Mouse (Mus musculus) cerebellum, adult 2 months (tissue): ENCODE measurements at regions not wholly inside any gene's neighbourhood (a gene's known extent, or its start where the extent isn't known, plus 50 kb on each side); places are given as distances from the start of the nearest gene placed in this dataset.

Experiments
- DNase-seq, 2 experiments: peaks; one replicate each; pipeline ENCODE4 v3.0.0; 2021
- H3K27ac ChIP-seq: fragments of 200-500 bp; 2 replicates; pipeline ENCODE4 v1.5.1; 2012; ENCODE audit warnings: low read length, control low read depth, inconsistent platforms; ENCODE audit not compliant: insufficient read depth
- H3K27me3 ChIP-seq: fragments of 200-500 bp; 2 replicates; pipeline ENCODE4 v1.6.1; 2012; ENCODE audit warnings: inconsistent platforms, mild to moderate bottlenecking, low read length, moderate library complexity; ENCODE audit not compliant: control insufficient read depth, insufficient read depth
- H3K4me1 ChIP-seq: fragments of 200-500 bp; 2 replicates; pipeline ENCODE4 v1.6.1; 2011; ENCODE audit warnings: low read length; ENCODE audit not compliant: control insufficient read depth, insufficient read depth
- H3K4me3 ChIP-seq: fragments of 200-500 bp; replicated peaks from 2 replicates; pipeline ENCODE3; 2011; ENCODE audit warnings: mild to moderate bottlenecking, low read depth, low read length, control low read depth; ENCODE audit not compliant: insufficient read depth
- CTCF ChIP-seq: fragments of 200-500 bp; IDR thresholded peaks from 2 replicates; pipeline ENCODE4 v1.5.1; 2011; ENCODE audit warnings: low read depth, mild to moderate bottlenecking, control low read depth, low read length, moderate library complexity, borderline replicate concordance; ENCODE audit not compliant: insufficient read depth
- POLR2A ChIP-seq: fragments of 200-500 bp; IDR thresholded peaks from 2 replicates; pipeline ENCODE4 v1.6.1; 2011; ENCODE audit warnings: low read length, control low read depth, borderline replicate concordance; ENCODE audit not compliant: insufficient read depth
- WGBS: fragments of 180-500 bp; shearing (Covaris S2); methylation state at CpG from one replicate; pipeline ENCODE4 v1.1.7; 2018; 5-methylcytosine and 5-hydroxymethylcytosine counted together

DNA sequence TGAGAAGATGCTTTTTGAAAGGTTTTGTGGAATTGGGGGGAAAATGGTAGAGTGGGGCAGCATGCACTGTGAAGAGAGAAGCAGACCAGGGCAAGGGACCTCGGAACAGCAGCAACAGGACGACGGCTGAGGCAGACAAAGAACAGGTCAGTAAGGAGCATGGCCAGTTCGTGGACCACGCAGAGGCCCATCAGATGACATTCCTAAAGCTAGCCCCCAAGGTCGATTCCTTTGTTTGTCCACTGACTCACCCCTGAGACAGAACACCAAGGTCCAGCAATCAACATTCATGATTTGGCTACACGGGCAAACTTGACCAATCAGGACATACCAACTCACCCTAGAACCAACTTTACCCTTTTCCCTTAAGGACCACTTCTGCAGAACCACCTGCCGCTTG, 160.0 kb downstream of the Fam76b start:
- 90% methylated on average over 8 of the region's 8 CpGs for WGBS

GRCm38 (mm10) chr9:13988901-13989300, 161.4 kb downstream of the Fam76b start:
- Histone ChIP-seq H3K4me3 (no peak overlapping the region), H3K4me1 (no peaks in the 10 kb centered on the region), H3K27ac (no peak overlapping the region), H3K27me3 (no peaks in the 10 kb centered on the region; the same call in 1 of the 2 replicates)
- no peak for TF ChIP-seq CTCF
- TF ChIP-seq POLR2A = no peak
- 47% methylated on average over 4 of the region's 4 CpGs for WGBS
- no peak for DNase-seq

More for the DNA sequence above, 160.0 kb downstream of the Fam76b start:
- H3K4me1 ChIP-seq = no peaks in the 10 kb centered on the region
- H3K4me3 ChIP-seq = no peak overlapping the region
- DNase-seq = no peak
- H3K27ac ChIP-seq = no peak overlapping the region
- H3K27me3 ChIP-seq = no peaks in the 10 kb centered on the region; the same call in 1 of the 2 replicates
- TF ChIP-seq POLR2A (no peak), CTCF (no peak)

- no peak for TF ChIP-seq POLR2A
- no peak for TF ChIP-seq CTCF
- H3K27ac ChIP-seq = no peak overlapping the region
- no peaks in the 10 kb centered on the region; the same call in 1 of the 2 replicates for H3K27me3 ChIP-seq
- WGBS = 64% methylated on average over 7 of the region's 7 CpGs
- H3K4me3 ChIP-seq = no peak overlapping the region
- DNase-seq = no peak
- H3K4me1 ChIP-seq = no peaks in the 10 kb centered on the region
Measured at GRCm38 (mm10) chr9:13990960-13991359, 163.4 kb downstream of the Fam76b start.

- 78% methylated on average over 6 of the region's 6 CpGs for WGBS
- Histone ChIP-seq H3K4me3 (no peak overlapping the region), H3K27me3 (no peaks in the 10 kb centered on the region; the same call in 1 of the 2 replicates), H3K4me1 (no peaks in the 10 kb centered on the region), H3K27ac (no peak overlapping the region)
- no peak for TF ChIP-seq CTCF
- DNase-seq = no peak
Measured at GRCm38 (mm10) chr9:13992728-13993127, 165.2 kb downstream of the Fam76b start.

DNA sequence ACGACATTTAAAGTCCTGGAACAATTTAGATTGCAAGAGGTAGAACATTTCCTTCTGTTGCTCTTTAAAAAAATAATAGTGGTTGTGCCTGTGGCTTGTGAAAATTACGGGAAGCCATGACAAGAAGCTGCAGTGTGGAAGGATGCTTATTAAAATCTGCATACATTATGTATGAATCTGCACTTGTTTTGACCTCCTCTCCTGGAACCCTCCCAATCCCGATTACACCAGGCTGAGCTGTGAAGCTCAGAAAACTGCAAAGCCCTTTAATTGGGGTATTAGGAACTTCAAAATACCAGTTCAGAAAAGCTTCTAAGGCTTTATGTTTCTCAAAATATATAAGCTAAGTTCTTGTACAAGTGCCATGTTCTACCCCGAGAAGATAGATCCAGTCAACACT, 171.8 kb downstream of the Fam76b start:
- Histone ChIP-seq H3K4me3 (no peak overlapping the region), H3K27me3 (no peaks in the 10 kb centered on the region), H3K4me1 (peaks cover 4% of the 10 kb centered on the region; the same call in 1 of the 2 replicates), H3K27ac (no peak overlapping the region)
- 33% methylated on average over 4 of the region's 4 CpGs for WGBS
- no peak for DNase-seq
- no peak for TF ChIP-seq CTCF
- no peak for TF ChIP-seq POLR2A

DNA sequence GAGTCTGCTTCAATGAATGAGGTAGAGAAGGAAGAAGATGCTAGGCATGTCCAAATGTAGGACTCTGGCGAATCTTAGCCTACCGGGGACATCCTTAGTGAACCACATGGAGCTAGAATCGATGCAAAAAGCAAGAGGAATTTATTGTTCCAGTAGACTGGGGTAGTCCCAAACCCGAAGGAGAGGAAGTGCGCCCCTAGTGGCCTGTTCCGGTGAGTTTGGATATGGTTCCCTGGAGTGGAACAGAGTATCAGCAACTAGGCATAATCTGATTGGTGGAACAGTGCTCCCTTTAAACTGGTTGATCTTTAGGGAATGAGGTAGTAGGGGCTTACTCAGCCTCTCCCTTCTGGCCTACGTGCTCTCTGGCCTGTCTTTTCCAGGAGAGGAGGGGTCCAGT, 174.0 kb downstream of the Fam76b start:
- 72% methylated on average over 7 of the region's 7 CpGs for WGBS
- Histone ChIP-seq H3K27ac (no peak overlapping the region), H3K4me3 (no peak overlapping the region), H3K27me3 (no peaks in the 10 kb centered on the region), H3K4me1 (peaks cover 4% of the 10 kb centered on the region; the same call in 1 of the 2 replicates)
- no peak for TF ChIP-seq POLR2A
- TF ChIP-seq CTCF = peak; percentile 29; the same call in 1 of the 2 replicates
- DNase-seq = no peak

- no peaks in the 10 kb centered on the region for H3K27me3 ChIP-seq
- DNase-seq = peak in 1 of 2 experiments; percentile 22
- H3K27ac ChIP-seq = no peak overlapping the region
- TF ChIP-seq CTCF = no peak
- no peak for TF ChIP-seq POLR2A
- no peak overlapping the region for H3K4me3 ChIP-seq
- WGBS = 1% methylated on average over 2 of the region's 2 CpGs
- peaks cover 4% of the 10 kb centered on the region; the same call in 1 of the 2 replicates for H3K4me1 ChIP-seq
Measured at GRCm38 (mm10) chr9:14002236-14002635, 174.7 kb downstream of the Fam76b start.

GRCm38 (mm10) chr9:14003163-14003562, 175.6 kb downstream of the Fam76b start:
- Histone ChIP-seq H3K4me3 (no peak overlapping the region), H3K27ac (no peak overlapping the region), H3K4me1 (peaks cover 4% of the 10 kb centered on the region; the same call in 1 of the 2 replicates), H3K27me3 (no peaks in the 10 kb centered on the region)
- DNase-seq = no peak
- TF ChIP-seq CTCF (no peak), POLR2A (no peak)
- 57% methylated on average over 3 of the region's 3 CpGs for whole genome bisulfite sequencing
